Mouse (Mus musculus): ENCODE results near the gene Apbb1ip. TPM values are rescaled to one million over a fixed set of nuclear protein-coding genes. Genes with fewer than 3 reads are reported as not detected.

The Apbb1ip gene
- polyA plus RNA-seq, 1 experiment from 2014 or later, result 2.8 TPM

DNA sequence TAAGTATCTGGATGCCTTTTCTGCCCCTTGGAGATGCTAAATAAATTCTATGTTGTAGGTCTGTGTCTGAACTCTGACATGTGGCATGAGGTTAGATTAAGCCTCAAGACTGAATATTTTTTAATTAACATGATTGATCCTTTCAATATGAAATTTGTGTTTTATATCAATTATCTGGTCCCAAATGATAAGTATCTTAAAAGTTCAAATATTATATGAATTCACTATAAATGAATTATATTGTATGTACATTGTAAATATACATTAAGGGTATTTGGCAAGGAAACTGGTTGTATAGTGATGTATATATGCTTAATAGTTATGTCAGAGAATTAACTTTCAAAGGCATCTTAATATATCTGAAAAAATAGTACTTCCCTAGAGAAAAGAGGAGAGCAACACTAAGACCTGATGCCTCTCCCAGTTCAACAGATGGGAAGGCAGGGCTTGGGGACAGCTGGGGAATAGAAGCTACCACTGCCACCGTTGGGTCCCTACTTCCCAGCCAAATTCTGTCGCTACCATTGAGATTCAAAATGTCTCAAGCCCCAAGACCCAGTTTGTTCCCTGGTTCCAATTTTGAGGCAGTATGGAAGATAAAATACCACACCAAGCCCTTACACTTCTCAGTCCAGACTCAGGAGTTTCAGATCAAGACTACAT is 2.8 kb downstream of the Apbb1ip start:
- ATAC-seq (ENCODE audit: insufficient number of reproducible peaks, low FRiP score, low TSS enrichment, low read depth), result no peak
- Histone ChIP-seq H3K36me3 (no peaks in the 10 kb centered on the region), H3K4me1 (0 out of 2 replicates have a peak, but pooled peaks cover 7% of the 10 kb centered on the region), H3K9ac (no peak overlapping the region), H3K9me3 (no peaks in the 10 kb centered on the region), H3K27me3 (peaks cover 6% of the 10 kb centered on the region; the same call in 1 of the 2 replicates), H3K4me2 (no peak overlapping the region), H3K4me3 (no peak overlapping the region), H3K27ac (no peak overlapping the region)
- 66% methylated on average over 2 of the region's 2 CpGs for WGBS

DNA sequence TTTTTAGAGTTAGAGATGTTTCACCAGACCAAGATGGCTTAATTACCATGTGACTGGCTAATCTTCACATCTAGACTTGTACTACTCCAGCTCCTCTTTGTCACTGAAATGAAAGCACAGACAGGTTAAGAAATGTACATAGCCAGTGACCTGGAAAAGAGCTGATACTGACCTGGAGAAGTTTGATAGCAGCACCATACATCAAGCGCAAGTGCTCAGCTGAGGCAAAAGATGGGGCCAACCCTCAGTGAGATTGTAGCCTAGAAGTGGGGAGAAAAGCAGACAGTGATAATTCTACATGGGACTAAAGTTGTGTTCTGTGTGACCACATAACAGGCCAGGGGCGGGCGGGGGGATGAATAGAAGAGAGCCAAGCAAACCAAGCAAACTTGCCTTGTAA is 3.9 kb downstream of the Apbb1ip start:
- no peak for ATAC-seq (ENCODE audit: insufficient number of reproducible peaks, low FRiP score, low TSS enrichment, low read depth)
- H3K9me3 ChIP-seq, result no peaks in the 10 kb centered on the region
- H3K4me2 ChIP-seq, result no peak overlapping the region
- no peak overlapping the region for H3K9ac ChIP-seq
- H3K36me3 ChIP-seq, result no peaks in the 10 kb centered on the region
- no peak overlapping the region for H3K27ac ChIP-seq
- WGBS, result 89% methylated on average over 3 of the region's 3 CpGs
- H3K4me1 ChIP-seq, result 0 out of 2 replicates have a peak, but pooled peaks cover 7% of the 10 kb centered on the region
- no peak overlapping the region for H3K4me3 ChIP-seq
- peaks cover 6% of the 10 kb centered on the region; the same call in 1 of the 2 replicates for H3K27me3 ChIP-seq

DNA sequence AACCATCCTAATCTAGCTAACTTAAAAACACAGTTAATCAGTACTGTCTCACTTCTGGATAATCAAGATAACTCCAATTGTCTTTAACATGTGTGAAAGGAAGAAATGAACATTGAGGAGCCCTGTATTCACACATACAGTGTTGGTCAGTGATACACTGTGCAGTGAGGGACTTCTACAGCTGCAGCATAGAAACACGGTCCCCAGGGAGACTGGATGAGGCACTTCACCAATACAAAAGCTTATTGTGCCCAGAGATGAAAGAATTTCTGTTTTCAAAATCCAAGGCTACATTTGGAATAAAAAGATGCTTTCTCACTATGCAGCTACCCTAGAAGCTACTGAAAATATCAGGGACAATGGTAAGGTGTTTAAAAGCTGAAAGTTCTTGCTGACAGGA is 7.0 kb downstream of the Apbb1ip start:
- no peaks in the 10 kb centered on the region for H3K4me1 ChIP-seq
- H3K9ac ChIP-seq, result no peak overlapping the region
- no peak overlapping the region for H3K4me3 ChIP-seq
- H3K9me3 ChIP-seq, result no peaks in the 10 kb centered on the region
- H3K27me3 ChIP-seq, result no peaks in the 10 kb centered on the region
- H3K4me2 ChIP-seq, result no peak overlapping the region
- ATAC-seq (ENCODE audit: insufficient number of reproducible peaks, low FRiP score, low TSS enrichment, low read depth), result no peak
- no peaks in the 10 kb centered on the region for H3K36me3 ChIP-seq
- H3K27ac ChIP-seq, result no peak overlapping the region
- 73% methylated on average over 1 of the region's 1 CpGs for WGBS

- ATAC-seq (ENCODE audit: insufficient number of reproducible peaks, low FRiP score, low TSS enrichment, low read depth), result no peak
- 53% methylated on average over 4 of the region's 4 CpGs for WGBS
- Histone ChIP-seq H3K9me3 (no peaks in the 10 kb centered on the region), H3K27ac (no peak overlapping the region), H3K4me3 (no peak overlapping the region), H3K4me1 (no peaks in the 10 kb centered on the region), H3K36me3 (no peaks in the 10 kb centered on the region), H3K27me3 (no peaks in the 10 kb centered on the region), H3K9ac (no peak overlapping the region), H3K4me2 (no peak overlapping the region)
Observed at GRCm38 (mm10) chr2:22781387-22782009, 7.6 kb downstream of the Apbb1ip start.

GRCm38 (mm10) chr2:22782057-22782456 is 8.2 kb downstream of the Apbb1ip start:
- Histone ChIP-seq H3K27ac (no peak overlapping the region), H3K4me2 (no peak overlapping the region), H3K4me1 (no peaks in the 10 kb centered on the region), H3K27me3 (no peaks in the 10 kb centered on the region), H3K9me3 (no peaks in the 10 kb centered on the region), H3K4me3 (no peak overlapping the region), H3K36me3 (no peaks in the 10 kb centered on the region), H3K9ac (no peak overlapping the region)
- ATAC-seq (ENCODE audit: insufficient number of reproducible peaks, low FRiP score, low TSS enrichment, low read depth), result no peak
- WGBS, result 76% methylated on average over 3 of the region's 3 CpGs

- no peak for ATAC-seq (ENCODE audit: insufficient number of reproducible peaks, low FRiP score, low TSS enrichment, low read depth)
- no peaks in the 10 kb centered on the region for H3K9me3 ChIP-seq
- H3K27me3 ChIP-seq, result no peaks in the 10 kb centered on the region
- WGBS, result 87% methylated on average over 2 of the region's 2 CpGs
- H3K4me1 ChIP-seq, result no peaks in the 10 kb centered on the region
- H3K27ac ChIP-seq, result no peak overlapping the region
- no peak overlapping the region for H3K4me3 ChIP-seq
- no peaks in the 10 kb centered on the region for H3K36me3 ChIP-seq
- no peak overlapping the region for H3K4me2 ChIP-seq
- H3K9ac ChIP-seq, result no peak overlapping the region
Observed at GRCm38 (mm10) chr2:22783137-22783638, 9.3 kb downstream of the Apbb1ip start.

GRCm38 (mm10) chr2:22784186-22784585 is 10.3 kb downstream of the Apbb1ip start:
- H3K4me2 ChIP-seq, result no peak overlapping the region
- no peak overlapping the region for H3K9ac ChIP-seq
- H3K36me3 ChIP-seq, result no peaks in the 10 kb centered on the region
- H3K4me1 ChIP-seq, result no peaks in the 10 kb centered on the region
- H3K4me3 ChIP-seq, result no peak overlapping the region
- H3K9me3 ChIP-seq, result no peaks in the 10 kb centered on the region
- 56% methylated on average over 3 of the region's 3 CpGs for WGBS
- ATAC-seq (ENCODE audit: insufficient number of reproducible peaks, low FRiP score, low TSS enrichment, low read depth), result no peak
- H3K27me3 ChIP-seq, result no peaks in the 10 kb centered on the region
- no peak overlapping the region for H3K27ac ChIP-seq

- no peak overlapping the region for H3K27ac ChIP-seq
- H3K9ac ChIP-seq, result no peak overlapping the region
- H3K27me3 ChIP-seq, result no peaks in the 10 kb centered on the region
- ATAC-seq (ENCODE audit: insufficient number of reproducible peaks, low FRiP score, low TSS enrichment, low read depth), result no peak
- H3K4me2 ChIP-seq, result no peak overlapping the region
- 30% methylated on average over 1 of the region's 1 CpGs for WGBS
- no peak overlapping the region for H3K4me3 ChIP-seq
- H3K36me3 ChIP-seq, result no peaks in the 10 kb centered on the region
- H3K9me3 ChIP-seq, result no peaks in the 10 kb centered on the region
- no peaks in the 10 kb centered on the region for H3K4me1 ChIP-seq
Observed at GRCm38 (mm10) chr2:22784771-22785170, 10.9 kb downstream of the Apbb1ip start.

DNA sequence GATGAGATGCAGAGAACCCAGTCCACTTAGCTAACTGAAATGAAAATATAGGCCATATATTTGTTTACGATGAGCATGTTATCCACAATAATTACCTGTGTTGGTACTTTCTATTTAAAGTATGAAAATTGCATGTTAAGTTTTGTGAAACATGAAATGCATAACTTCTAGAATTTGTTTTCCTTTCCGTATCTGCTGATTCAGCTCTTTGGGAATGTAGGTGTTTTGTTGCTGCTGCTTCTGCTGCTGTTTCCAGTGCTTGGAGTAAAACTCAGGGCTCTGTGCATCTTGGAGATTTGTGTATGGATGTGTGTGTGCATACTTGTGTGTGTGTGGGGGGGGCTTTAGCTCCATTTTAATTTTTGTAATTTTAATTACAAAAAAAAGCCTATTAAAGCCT is 14.8 kb downstream of the Apbb1ip start:
- H3K4me2 ChIP-seq, result no peak overlapping the region
- H3K9me3 ChIP-seq, result no peaks in the 10 kb centered on the region
- ATAC-seq (ENCODE audit: insufficient number of reproducible peaks, low FRiP score, low TSS enrichment, low read depth), result no peak
- no peak overlapping the region for H3K9ac ChIP-seq
- H3K27ac ChIP-seq, result no peak overlapping the region
- no peaks in the 10 kb centered on the region for H3K4me1 ChIP-seq
- 85% methylated on average over 2 of the region's 2 CpGs for WGBS
- H3K36me3 ChIP-seq, result no peaks in the 10 kb centered on the region
- no peak overlapping the region for H3K4me3 ChIP-seq
- H3K27me3 ChIP-seq, result no peaks in the 10 kb centered on the region

GRCm38 (mm10) chr2:22789576-22789975 is 15.7 kb downstream of the Apbb1ip start:
- H3K27me3 ChIP-seq, result no peaks in the 10 kb centered on the region
- no peaks in the 10 kb centered on the region for H3K36me3 ChIP-seq
- no peak overlapping the region for H3K9ac ChIP-seq
- no peak overlapping the region for H3K4me3 ChIP-seq
- no peak overlapping the region for H3K27ac ChIP-seq
- 45% methylated on average over 1 of the region's 1 CpGs for WGBS
- no peak for ATAC-seq (ENCODE audit: insufficient number of reproducible peaks, low FRiP score, low TSS enrichment, low read depth)
- H3K4me1 ChIP-seq, result no peaks in the 10 kb centered on the region
- no peaks in the 10 kb centered on the region for H3K9me3 ChIP-seq
- no peak overlapping the region for H3K4me2 ChIP-seq

- Histone ChIP-seq H3K9ac (no peak overlapping the region), H3K27ac (no peak overlapping the region), H3K9me3 (no peaks in the 10 kb centered on the region), H3K27me3 (no peaks in the 10 kb centered on the region), H3K4me1 (no peaks in the 10 kb centered on the region), H3K4me2 (no peak overlapping the region), H3K36me3 (no peaks in the 10 kb centered on the region), H3K4me3 (no peak overlapping the region)
- no peak for ATAC-seq (ENCODE audit: insufficient number of reproducible peaks, low FRiP score, low TSS enrichment, low read depth)
- WGBS, result 25% methylated on average over 1 of the region's 1 CpGs
Observed at GRCm38 (mm10) chr2:22790435-22790834, 16.5 kb downstream of the Apbb1ip start.

DNA sequence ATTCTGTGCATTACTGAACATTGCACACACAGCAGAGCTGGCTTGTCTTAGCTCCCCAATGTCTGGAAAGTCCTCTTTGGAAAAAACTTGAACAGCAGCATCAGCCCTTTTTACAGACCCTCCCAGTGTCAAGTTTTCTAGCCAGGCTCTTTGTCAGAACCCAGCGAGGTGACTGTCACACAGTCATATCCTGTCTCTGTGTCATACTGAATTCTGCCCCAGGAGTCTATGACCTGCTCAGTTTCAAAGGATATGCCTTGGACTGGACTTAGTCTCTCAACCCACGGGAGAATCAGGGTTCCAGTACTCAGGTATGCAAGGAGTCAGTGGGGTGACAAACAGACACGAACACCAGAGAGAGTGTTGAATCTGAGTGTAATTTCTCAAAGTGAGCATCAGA is 21.2 kb downstream of the Apbb1ip start:
- Histone ChIP-seq H3K9ac (no peak overlapping the region), H3K4me2 (no peak overlapping the region), H3K27me3 (no peaks in the 10 kb centered on the region), H3K9me3 (no peaks in the 10 kb centered on the region), H3K4me3 (no peak overlapping the region), H3K27ac (no peak overlapping the region), H3K36me3 (no peaks in the 10 kb centered on the region), H3K4me1 (no peaks in the 10 kb centered on the region)
- no peak for ATAC-seq (ENCODE audit: insufficient number of reproducible peaks, low FRiP score, low TSS enrichment, low read depth)
- WGBS, result 76% methylated on average over 3 of the region's 3 CpGs
